Mouse (Mus musculus): ENCODE measurements at regions not wholly inside any gene's neighbourhood (a gene's known extent, or its start where the extent isn't known, plus 50 kb on each side); places are given as distances from the start of the nearest gene placed in this dataset.

- TF ChIP-seq CTCF (conservative IDR thresholded peaks at IDR 0.05; ENCODE audit: low read length) (no peak), NANOG (IDR thresholded peaks at IDR 0.05; ENCODE audit: borderline replicate concordance, low read length) (no peak)
Measured at GRCm38 (mm10) chr1:186218995-186219394, 101.9 kb upstream of the Lyplal1 start.
